Mouse (Mus musculus) liver, embryonic 14.5 days (tissue): Measurements from ENCODE around the gene Dlgap1.

Experiments
- CTCF ChIP-seq: IDR thresholded peaks from 2 replicates; pipeline ENCODE4 v1.5.1; 2016; ENCODE audit warnings: antibody characterized with exemption, low read depth, control low read depth
- EP300 ChIP-seq: IDR thresholded peaks from 2 replicates; pipeline ENCODE4 v1.6.1; 2016; ENCODE audit warnings: antibody characterized with exemption, low read depth

GRCm38 (mm10) chr17:70457103-70457502, 488.2 kb downstream of the Dlgap1 start:
- TF ChIP-seq CTCF, result no peak
- no peak for TF ChIP-seq EP300
